Mouse (Mus musculus) brain, embryonic 14.5 days (tissue): Measurements from ENCODE around the gene Lrrk1. TPM values are rescaled to one million over a fixed set of nuclear protein-coding genes. Genes with fewer than 3 reads are reported as not detected.

Experiments used
- DNase-seq: peaks from one replicate; pipeline ENCODE4 v3.0.0-alpha.2; 2011; ENCODE audit warnings: low read depth
- CTCF ChIP-seq: fragments of 200-500 bp; IDR thresholded peaks from 2 replicates; pipeline ENCODE4 v1.5.1; 2012; ENCODE audit warnings: inconsistent platforms, mild to moderate bottlenecking, moderate library complexity, borderline replicate concordance; ENCODE audit not compliant: insufficient read depth, insufficient read length; ENCODE audit errors: extremely low read depth
- POLR2A ChIP-seq: fragments of 200-500 bp; IDR thresholded peaks from 2 replicates; pipeline ENCODE4 v1.6.1; 2012; ENCODE audit warnings: mild to moderate bottlenecking, inconsistent platforms, borderline replicate concordance; ENCODE audit not compliant: poor library complexity, insufficient read depth, insufficient read length, severe bottlenecking; ENCODE audit errors: extremely low read depth
- polyA plus RNA-seq: library from polyadenylated mRNA; depleted of rRNA; stranded (reverse); fragments of >200 nt; gene quantifications from 2 replicates; pipeline ENCODE4 v1.2.3, GENCODE M21; 2012

The Lrrk1 gene
- polyA plus RNA-seq, 1 experiment, result 5.5 TPM

DNA sequence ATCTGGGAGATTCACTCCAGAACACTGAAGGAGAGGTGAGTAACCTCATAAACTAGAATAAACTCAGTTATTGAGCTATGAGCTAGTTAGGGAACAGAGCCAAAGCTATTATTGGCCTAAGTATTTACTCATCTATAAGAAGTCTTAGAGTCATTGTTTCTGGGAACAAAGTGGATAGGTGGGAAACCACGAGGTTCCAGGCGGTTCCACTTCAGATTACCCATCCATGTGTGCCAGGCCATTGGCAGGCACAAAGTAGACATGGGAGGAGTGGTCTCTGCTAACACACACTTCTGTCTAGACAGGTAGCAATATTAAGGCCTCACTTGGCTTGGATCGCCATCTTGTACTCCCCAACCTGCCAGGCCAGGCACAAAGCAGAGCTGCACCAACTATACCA lies 110.1 kb downstream of the Lrrk1 start:
- DNase-seq, result no peak

DNA sequence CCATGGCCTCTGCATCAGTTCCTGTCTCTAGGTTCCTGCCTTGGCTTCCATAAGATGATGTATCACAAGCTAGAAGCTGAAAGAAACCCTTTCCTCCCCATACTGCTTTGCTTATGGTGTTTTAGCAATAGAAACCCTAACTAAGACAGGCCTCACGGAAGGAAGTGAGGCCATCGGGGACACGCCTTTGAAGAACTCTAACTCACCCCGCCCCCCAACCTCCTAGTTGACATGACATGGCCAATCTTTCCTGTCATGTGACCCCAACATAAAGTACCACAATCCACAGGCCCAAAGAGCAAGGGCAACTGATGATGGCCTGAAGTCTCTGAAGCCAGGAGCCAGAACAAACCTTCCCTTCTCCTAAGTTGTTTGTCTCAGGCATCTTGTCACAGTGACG lies 114.7 kb downstream of the Lrrk1 start:
- DNase-seq, result no peak
- TF ChIP-seq POLR2A, result no peak
- no peak for TF ChIP-seq CTCF

More for the DNA sequence above, 110.1 kb downstream of the Lrrk1 start:
- TF ChIP-seq POLR2A (no peak), CTCF (no peak)

DNA sequence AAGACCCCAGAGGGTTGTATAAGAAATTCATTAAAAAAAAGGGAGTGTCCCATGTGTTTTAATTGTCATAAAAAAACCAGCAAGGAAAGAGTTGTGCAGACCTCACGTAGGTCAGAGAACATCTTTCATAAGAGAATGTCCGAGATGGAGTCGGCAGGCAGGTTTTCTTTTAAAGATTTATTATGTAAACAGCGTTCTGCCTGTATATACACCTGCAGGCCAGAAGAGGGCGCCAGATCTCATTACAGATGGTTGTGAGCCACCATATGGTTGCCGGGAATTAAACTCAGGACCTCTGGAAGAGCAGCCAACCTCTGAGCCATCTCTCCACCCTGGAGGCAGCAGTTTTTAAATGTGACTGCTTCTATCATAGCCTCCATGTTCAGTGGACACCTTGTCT lies 116.9 kb downstream of the Lrrk1 start:
- no peak for DNase-seq
- no peak for TF ChIP-seq POLR2A
- TF ChIP-seq CTCF, result peak; percentile 23; the same call in 1 of the 2 replicates

DNA sequence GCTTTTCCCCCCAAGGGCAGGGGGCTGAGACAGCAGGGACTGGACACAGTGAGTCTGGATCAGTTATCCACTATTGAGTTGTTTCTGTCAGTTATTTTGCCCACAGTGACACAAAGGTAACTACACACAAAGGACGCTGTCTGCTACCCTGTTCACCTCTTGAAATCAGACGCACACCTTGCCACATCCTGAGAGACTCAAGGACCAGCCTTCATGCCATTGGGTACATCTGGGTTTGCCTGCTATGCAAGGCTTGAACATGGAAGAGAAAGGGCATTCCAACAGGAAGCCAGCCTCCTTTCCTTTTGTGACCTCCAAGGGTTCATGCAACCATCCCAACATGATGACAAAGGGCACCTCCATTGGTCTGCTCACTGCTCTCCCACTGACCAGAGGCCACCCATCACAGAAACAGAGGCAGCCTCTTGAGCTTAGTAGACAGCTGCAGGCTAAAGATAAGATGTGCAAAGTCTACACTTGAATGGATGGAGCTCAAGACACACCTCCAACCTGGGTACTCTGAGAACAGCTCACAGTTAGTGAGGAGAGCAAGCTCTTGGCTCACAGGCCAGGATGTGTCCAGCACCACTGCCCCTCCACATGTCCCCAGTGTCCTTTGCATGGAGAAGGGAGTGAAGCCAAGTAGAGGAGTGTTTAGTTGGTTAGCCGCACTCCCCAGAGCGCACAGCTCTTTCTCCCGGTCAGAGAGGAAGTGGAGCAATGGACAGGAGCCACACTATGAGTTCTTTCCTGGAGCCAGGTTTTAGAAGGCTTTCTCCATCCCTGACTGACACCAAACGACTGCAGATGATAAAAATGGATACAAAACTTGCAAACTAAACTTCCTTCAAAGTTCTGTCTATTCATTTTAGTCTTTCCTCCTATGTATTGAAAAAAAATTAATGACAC lies 121.0 kb downstream of the Lrrk1 start:
- TF ChIP-seq POLR2A (no peak), CTCF (no peak)
- no peak for DNase-seq

- no peak for DNase-seq
Measured at GRCm38 (mm10) chr7:66263421-66263820, 124.7 kb downstream of the Lrrk1 start.

GRCm38 (mm10) chr7:66262570-66263156 lies 125.5 kb downstream of the Lrrk1 start:
- TF ChIP-seq CTCF, result no peak
- no peak for DNase-seq

More at GRCm38 (mm10) chr7:66263421-66263820, 124.7 kb downstream of the Lrrk1 start:
- TF ChIP-seq POLR2A (no peak), CTCF (no peak)

GRCm38 (mm10) chr7:66260763-66261390 lies 127.3 kb downstream of the Lrrk1 start:
- peak; percentile 65 for DNase-seq
- TF ChIP-seq POLR2A (no peak), CTCF (no peak)

DNA sequence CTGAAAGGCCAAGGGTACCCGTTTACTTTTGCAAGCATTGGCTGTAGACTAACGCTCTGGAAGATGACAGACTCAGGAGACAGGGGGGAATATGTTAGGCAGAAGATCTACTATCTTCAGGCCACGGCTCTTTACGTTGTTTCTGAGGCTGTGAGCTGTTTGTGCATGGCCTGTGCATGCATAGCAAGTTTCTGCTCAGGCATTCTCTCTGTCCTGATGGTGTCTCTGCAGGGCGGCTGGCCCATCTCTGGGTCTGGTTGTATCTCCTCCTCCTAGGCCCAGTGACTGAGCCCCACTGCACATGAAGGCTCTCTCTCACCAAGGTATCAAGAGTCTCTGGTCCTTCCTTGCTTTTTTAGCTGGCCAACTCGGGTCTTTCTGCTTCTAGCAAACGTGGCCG lies 127.9 kb downstream of the Lrrk1 start:
- no peak for DNase-seq
- TF ChIP-seq POLR2A, result no peak
- no peak for TF ChIP-seq CTCF

GRCm38 (mm10) chr7:66259436-66260206 lies 128.5 kb downstream of the Lrrk1 start:
- DNase-seq, result no peak

GRCm38 (mm10) chr7:66258997-66259396 lies 129.2 kb downstream of the Lrrk1 start:
- no peak for TF ChIP-seq POLR2A
- TF ChIP-seq CTCF, result no peak
- no peak for DNase-seq

More at GRCm38 (mm10) chr7:66259436-66260206, 128.5 kb downstream of the Lrrk1 start:
- no peak for TF ChIP-seq POLR2A
- no peak for TF ChIP-seq CTCF

- TF ChIP-seq CTCF (no peak), POLR2A (no peak)
- DNase-seq, result no peak
Measured at GRCm38 (mm10) chr7:66257232-66257631, 130.9 kb downstream of the Lrrk1 start.

GRCm38 (mm10) chr7:66256441-66256840 lies 131.7 kb downstream of the Lrrk1 start:
- DNase-seq, result no peak
- TF ChIP-seq POLR2A (no peak), CTCF (no peak)
